Mouse (Mus musculus) left cerebral cortex, postnatal 25 days (tissue): ENCODE measurements at regions not wholly inside any gene's neighbourhood (a gene's known extent, or its start where the extent isn't known, plus 50 kb on each side); places are given as distances from the start of the nearest gene placed in this dataset.

Experiments used
- DNase-seq, 2 experiments: peaks; one replicate each; pipeline ENCODE4 v3.0.0; 2022; ENCODE audit warnings: low spot score in 2 of 2, mixed read lengths in 1 of 2
- intact Hi-C: fragments of 180-260 bp; cut with DNase I; formaldehyde crosslinking; loops from one replicate; pipeline ENCODE4 v1.15.1; 2025

DNA sequence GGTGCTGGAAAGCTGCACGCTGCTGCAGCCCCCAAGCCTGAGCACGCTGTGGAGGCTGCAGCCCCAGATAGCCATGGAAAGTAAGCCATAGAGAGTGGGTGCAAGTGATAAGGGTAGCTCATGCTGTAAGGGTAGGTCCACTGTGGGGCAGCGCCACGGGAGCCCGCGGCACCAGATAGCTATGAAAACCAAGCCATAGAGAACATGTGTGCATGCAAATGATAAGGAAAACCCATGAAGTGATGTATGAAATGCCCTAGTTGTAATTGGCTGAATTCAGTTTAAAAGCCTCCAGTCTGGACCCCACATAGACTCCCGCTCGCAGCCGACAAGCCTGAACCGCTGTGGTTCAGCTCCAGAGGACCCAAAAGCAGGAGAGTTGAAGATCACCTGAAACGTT, 58.8 kb upstream of the L3mbtl3 start:
- intact Hi-C loops, result no loop called here
- DNase-seq, result no peak

DNA sequence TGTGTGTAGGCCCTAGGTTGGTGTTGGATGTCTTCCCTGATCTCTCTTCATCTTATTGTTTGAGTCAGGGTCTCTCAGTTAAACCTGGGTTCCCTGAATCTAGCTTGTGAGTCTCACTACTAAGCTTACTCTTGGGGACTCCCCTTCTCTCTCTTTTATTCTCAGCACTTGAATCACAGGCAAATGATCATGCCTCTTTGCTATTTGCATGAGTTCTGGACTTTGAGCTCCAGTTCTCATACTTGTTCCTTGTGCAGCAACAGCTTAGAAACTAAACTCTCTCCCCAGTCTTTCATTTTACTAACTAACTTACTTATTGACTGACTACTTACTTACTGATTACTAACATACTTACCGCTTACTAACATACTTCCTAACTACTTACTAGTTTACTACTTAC, 64.9 kb upstream of the L3mbtl3 start:
- intact Hi-C loops, result no loop called here
- no peak for DNase-seq

GRCm38 (mm10) chr10:26484311-26484710, 108.5 kb upstream of the L3mbtl3 start:
- DNase-seq, result no peak
- intact Hi-C loops, result no loop called here

- intact Hi-C loops, result loop anchor here (5.0 kb wide), 2 partner anchors 396 to 506 kb away; no protein-coding TSS in a partner anchor
- DNase-seq, result peak in 1 of 2 experiments; percentile 57
These were observed 115.6 kb upstream of the L3mbtl3 start for GRCm38 (mm10) chr10:26491351-26491750.

DNA sequence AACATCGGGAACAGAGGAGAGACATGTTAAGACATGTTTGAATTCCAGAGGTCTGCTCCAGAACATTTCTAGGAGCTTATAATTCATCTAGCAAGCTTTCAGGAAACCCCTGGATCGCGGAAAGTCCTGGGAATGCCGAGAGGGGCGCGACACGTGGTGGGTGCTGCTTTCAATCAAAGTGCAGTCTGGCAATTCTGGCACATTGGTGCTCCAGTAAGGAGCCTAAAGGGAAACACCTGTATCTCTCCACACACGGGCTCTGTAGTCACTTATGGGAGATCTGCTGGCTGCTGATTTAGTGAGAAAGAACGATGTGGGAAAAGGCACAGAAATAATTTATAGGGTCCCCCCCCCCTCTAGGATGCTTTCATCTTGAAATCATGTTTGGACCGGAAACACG, 116.4 kb upstream of the L3mbtl3 start:
- intact Hi-C loops, result loop anchor here (5.0 kb wide), 2 partner anchors 395 to 505 kb away; no protein-coding TSS in a partner anchor

DNA sequence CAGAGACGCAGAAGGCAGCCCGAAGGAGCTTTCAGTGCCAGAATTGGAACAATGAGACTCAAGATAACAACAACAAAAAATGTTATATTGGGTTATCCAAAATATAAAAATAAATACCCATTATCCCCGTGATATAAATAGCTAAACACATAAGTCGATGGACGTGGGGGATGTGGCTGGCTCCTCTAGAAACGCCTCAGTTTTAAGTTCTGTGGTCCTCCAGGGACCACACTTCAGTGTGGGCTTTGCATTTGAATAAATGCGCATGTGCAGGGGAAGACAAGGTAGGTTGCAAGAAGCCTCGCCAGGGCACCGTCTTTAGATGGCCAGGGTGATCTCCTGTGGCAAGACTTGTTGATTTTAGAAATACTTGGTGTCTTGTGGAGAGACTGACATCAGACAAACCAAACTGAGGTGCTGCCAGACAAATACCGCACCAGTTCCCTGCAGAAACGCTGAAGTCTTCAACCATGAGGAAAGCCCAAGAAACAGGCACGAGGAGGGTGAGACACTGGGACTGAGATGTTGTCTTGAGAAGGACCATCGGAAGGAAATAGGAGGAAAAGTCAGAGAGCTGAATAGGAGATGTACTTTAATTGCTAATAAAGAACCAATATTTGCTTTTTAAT, 117.2 kb upstream of the L3mbtl3 start:
- no peak for DNase-seq
- intact Hi-C loops, result loop anchor here (5.0 kb wide), 2 partner anchors 394 to 504 kb away; no protein-coding TSS in a partner anchor

More for the DNA sequence above, 116.4 kb upstream of the L3mbtl3 start:
- no peak for DNase-seq

- DNase-seq, result no peak
- intact Hi-C loops, result loop anchor here (2.0 to 5.0 kb wide), 3 partner anchors 121 to 504 kb away; no protein-coding TSS in a partner anchor
These were observed 118.0 kb upstream of the L3mbtl3 start for GRCm38 (mm10) chr10:26493801-26494200.

DNA sequence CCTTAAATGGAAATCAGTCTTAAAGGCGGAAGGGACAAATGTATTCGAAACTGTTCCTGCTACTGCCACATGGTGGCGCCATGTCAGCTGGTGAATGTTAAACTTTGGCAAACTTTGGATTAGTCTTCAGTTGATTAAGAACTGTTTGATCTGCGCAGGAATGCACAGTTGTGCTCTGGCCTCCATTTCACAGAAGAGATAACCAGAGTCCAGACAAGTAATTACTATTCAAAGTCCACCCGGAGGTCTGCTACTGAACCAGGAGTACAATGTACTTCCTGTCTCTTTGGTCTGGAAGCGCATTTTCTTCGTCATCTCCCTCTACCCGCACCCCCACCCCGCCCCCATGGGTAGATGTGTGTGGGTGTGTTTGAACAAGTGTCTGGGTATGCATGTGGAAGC, 118.6 kb upstream of the L3mbtl3 start:
- DNase-seq, result peak; percentile 47
- intact Hi-C loops, result loop anchor here (2.0 to 5.0 kb wide), 3 partner anchors 122 to 503 kb away; no protein-coding TSS in a partner anchor

- DNase-seq, result peak; percentile 13 to 70
- intact Hi-C loops, result no loop called here
These were observed 124.6 kb upstream of the L3mbtl3 start for GRCm38 (mm10) chr10:26500265-26500935.

DNA sequence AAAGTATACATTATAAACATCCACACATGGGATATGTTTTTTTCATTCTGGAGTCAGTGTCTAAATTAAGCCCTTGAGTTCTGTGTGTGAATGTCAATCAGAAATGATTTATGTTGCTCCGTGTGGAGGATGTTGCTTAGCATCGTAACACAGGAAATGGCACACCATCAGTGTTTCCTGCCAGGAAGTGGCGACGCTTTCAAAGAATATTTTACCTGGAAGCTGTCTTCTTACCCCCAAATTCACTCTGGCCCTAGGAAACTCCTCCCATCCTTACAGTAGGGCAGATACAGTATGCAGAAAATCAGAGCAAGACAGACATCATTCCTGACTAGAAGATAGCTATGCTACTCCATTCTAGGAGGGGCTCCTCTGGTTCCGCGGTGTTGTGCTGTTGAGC, 145.1 kb upstream of the L3mbtl3 start:
- intact Hi-C loops, result no loop called here
- no peak for DNase-seq

DNA sequence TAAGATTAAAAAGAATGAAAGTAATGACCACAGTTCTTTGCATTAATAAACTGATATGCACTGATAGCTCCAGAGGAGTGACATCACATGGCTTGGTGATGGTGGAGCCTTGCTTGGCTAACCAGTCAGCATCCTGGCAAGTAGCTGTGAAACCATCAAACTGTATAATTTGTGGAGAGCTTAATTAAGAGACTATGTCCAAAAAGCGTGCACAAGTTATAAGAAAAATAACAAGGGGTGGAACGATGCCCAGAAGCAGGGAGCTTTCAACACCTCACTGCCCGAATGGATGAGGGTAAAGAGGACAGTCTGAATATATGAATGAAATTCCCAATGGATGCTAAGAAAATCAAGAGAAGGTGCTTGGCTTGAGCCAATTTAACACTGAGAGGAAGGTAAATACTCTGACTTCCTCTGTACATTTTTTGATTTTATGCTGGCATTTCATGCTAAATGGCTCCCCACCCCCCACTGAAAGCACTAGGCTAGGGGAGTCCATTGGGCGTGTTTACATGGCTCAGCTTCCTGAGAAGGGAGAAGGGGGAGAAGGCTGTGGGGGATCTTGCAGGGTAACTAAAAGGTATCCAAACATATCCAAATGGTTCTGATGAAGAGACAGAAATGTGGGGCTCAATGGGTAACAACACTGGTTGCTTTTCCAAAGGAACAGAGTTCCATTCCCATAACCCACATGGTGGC, 150.2 kb upstream of the L3mbtl3 start:
- intact Hi-C loops, result no loop called here
- DNase-seq, result no peak

DNA sequence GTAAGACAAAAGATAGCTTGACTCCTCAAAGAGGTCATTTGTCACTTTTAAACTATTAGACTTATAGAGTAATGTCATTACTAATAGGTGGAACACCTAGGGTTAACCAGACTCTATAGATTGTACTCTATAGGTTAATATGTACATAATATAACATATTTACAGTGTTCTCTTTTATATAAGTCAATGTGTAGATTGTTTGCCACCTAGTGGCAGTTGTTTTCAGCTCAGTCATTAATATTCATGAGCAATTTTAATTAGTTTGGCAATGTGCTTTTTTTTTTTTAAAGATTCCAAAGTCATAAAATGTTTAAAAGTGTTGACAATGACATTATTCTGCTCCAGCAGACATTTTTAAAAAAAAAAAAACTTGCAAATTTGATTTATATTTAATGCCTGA, 164.4 kb upstream of the L3mbtl3 start:
- intact Hi-C loops, result loop anchor here (5.0 kb wide), 1 partner anchor 168 kb away; no protein-coding TSS in a partner anchor
- peak in 1 of 2 experiments; percentile 11 for DNase-seq

- DNase-seq, result no peak
- intact Hi-C loops, result loop anchor here (5.0 kb wide), 1 partner anchor 172 kb away; no protein-coding TSS in a partner anchor
These were observed 168.3 kb upstream of the L3mbtl3 start for GRCm38 (mm10) chr10:26544061-26544460.

GRCm38 (mm10) chr10:26544796-26545195, 169.0 kb upstream of the L3mbtl3 start:
- DNase-seq, result no peak
- intact Hi-C loops, result loop anchor here (5.0 kb wide), 1 partner anchor 172 kb away; no protein-coding TSS in a partner anchor

DNA sequence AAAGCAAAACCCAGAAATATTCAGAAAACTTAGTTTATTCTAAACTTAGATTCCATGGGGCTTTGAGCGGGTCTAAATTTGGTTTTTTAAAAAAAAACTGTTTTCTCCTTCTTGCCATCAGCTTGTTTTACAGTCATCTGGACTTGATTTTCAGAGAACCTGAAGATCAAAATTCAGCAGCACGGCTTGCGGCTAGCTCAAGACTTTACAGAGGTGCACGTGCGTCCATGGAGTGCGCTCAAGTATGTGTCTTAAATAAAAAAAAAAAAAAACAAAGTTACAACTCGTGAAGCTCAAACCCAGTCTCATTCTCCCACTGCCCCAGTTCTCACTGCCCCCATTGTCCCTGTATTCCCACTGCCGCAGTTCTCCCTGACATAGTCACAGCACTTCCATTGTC, 180.5 kb upstream of the L3mbtl3 start:
- intact Hi-C loops, result no loop called here
- DNase-seq, result no peak

GRCm38 (mm10) chr10:26558118-26558517, 182.3 kb upstream of the L3mbtl3 start:
- intact Hi-C loops, result no loop called here
- no peak for DNase-seq

DNA sequence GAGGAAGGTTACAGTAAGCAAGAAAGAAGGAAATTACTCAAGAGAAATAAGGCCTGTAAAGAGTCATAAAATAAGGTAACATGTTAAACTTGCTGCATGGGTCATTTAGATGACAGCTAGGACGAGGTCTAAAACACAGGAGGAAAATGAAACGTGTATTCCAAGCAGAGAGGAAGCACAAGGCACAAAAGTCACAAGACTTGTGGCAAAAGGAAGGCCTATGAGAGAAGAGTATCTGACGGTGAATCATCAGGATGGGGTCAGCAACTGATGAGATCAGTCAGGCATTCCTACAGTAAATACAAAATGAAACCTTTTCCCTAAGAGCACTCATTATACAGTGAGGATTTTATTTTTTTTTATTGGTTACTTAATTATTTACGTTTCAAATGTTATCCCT, 183.6 kb upstream of the L3mbtl3 start:
- DNase-seq, result no peak
- intact Hi-C loops, result no loop called here

- intact Hi-C loops, result no loop called here
- no peak for DNase-seq
These were observed 184.7 kb upstream of the L3mbtl3 start for GRCm38 (mm10) chr10:26560456-26560855.

- intact Hi-C loops, result no loop called here
- peak; percentile 35 to 49 for DNase-seq
These were observed 188.7 kb upstream of the L3mbtl3 start for GRCm38 (mm10) chr10:26564462-26564861.

DNA sequence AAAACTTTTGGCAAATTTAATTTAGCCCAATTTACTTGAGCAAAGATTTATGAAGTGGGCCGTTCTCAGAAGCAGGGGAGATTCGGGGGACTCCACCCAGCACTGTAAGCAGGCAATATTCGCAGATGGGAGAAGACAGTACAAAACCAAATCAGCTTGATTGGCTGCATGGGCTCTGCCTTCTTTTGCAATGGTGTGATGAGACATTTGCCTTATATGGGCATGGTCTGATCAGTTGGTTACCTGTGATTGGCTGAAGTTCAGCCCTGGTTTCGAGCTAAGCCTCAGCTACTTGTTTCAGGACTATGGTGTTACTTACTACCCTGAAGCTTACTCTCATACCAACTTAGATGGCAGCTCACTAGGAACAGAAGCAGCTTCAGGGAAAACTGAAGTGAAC, 185.6 kb upstream of the Arhgap18 start:
- intact Hi-C loops, result no loop called here
- DNase-seq, result no peak
